Mouse (Mus musculus) brain, embryonic 18.5 days (tissue): ENCODE measurements around the gene Rmnd5a.

ENCODE experiments used
- DNase-seq: peaks from one replicate; pipeline ENCODE4 v3.0.0-alpha.2; 2012; ENCODE audit warnings: low read depth, low spot score

Gene Rmnd5a

GRCm38 (mm10) chr6:71442130-71442529, 1.7 kb upstream of the Rmnd5a start:
- DNase-seq = no peak

- DNase-seq = no peak
These were observed 779 bp upstream of the Rmnd5a start for GRCm38 (mm10) chr6:71441251-71441580.

GRCm38 (mm10) chr6:71440217-71440491, 283 bp downstream of the Rmnd5a start:
- peak; percentile 10 for DNase-seq

GRCm38 (mm10) chr6:71439506-71440216, 776 bp downstream of the Rmnd5a start:
- no peak for DNase-seq

GRCm38 (mm10) chr6:71438070-71438469, 2.4 kb downstream of the Rmnd5a start:
- DNase-seq = no peak

GRCm38 (mm10) chr6:71427996-71428725, 12.3 kb downstream of the Rmnd5a start:
- DNase-seq = no peak

GRCm38 (mm10) chr6:71425681-71426080, 14.8 kb downstream of the Rmnd5a start:
- DNase-seq = no peak

GRCm38 (mm10) chr6:71423116-71423515, 17.3 kb downstream of the Rmnd5a start:
- DNase-seq = no peak

- DNase-seq = no peak
These were observed 18.3 kb downstream of the Rmnd5a start for GRCm38 (mm10) chr6:71422162-71422561.

GRCm38 (mm10) chr6:71420848-71421247, 19.6 kb downstream of the Rmnd5a start:
- DNase-seq = no peak

GRCm38 (mm10) chr6:71418874-71419273, 21.6 kb downstream of the Rmnd5a start:
- DNase-seq = no peak

- no peak for DNase-seq
These were observed 25.0 kb downstream of the Rmnd5a start for GRCm38 (mm10) chr6:71415446-71415845.

- DNase-seq = no peak
These were observed 25.8 kb downstream of the Rmnd5a start for GRCm38 (mm10) chr6:71414624-71415023.

GRCm38 (mm10) chr6:71398829-71399609, 41.4 kb downstream of the Rmnd5a start:
- peak; percentile 37 for DNase-seq

- no peak for DNase-seq
These were observed 43.7 kb downstream of the Rmnd5a start for GRCm38 (mm10) chr6:71396761-71397160.

GRCm38 (mm10) chr6:71396016-71396415, 44.4 kb downstream of the Rmnd5a start:
- no peak for DNase-seq

GRCm38 (mm10) chr6:71390496-71390895, 49.9 kb downstream of the Rmnd5a start:
- DNase-seq = no peak

GRCm38 (mm10) chr6:71381654-71382053, 58.8 kb downstream of the Rmnd5a start:
- DNase-seq = no peak

GRCm38 (mm10) chr6:71376711-71377110, 63.7 kb downstream of the Rmnd5a start:
- no peak for DNase-seq

GRCm38 (mm10) chr6:71374921-71375320, 65.5 kb downstream of the Rmnd5a start:
- DNase-seq = no peak

- no peak for DNase-seq
These were observed 66.1 kb downstream of the Rmnd5a start for GRCm38 (mm10) chr6:71374311-71374829.

GRCm38 (mm10) chr6:71373249-71373775, 67.1 kb downstream of the Rmnd5a start, which contains the start of gene Cd8a:
TSS of gene Cd8a (plus strand) at chr6:71373427.
- no peak for DNase-seq
